11 mouse cellular contexts compared by ENCODE assay signal in the genomic region with DNA sequence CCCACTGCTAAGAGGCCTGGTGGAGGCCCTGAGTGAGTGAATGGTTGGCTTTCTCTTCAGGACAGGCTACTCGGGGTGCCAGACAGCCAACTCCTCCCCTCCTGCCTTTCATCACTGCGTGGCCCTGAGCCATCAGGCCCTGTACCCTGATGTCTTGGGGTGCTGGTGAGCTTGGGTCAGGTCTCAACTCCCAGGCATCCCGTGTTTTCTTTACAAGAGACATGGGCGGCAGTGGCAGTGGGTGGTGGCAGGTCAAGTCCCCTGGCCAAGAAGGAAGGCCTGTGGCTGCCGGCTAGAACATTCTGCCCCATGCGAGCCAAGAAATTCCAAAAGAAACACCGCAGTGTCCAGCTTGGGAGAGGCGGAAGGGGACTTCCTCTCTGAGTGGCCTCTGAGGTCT. TPM values are rescaled to one million over a fixed set of nuclear protein-coding genes. Genes with fewer than 3 reads are reported as not detected.
DNase-seq lines count a peak whose midpoint lies in the region; ATAC-seq lines count a peak whose summit lies in the region.
"Had no signal": no experiment of that assay in that cellular context is flagged by ENCODE, and none has a peak within 500 bp of the region (broad histone marks: within the 10 kb centered on the region; RNA-seq: fewer than 3 reads in every experiment).

No protein-coding gene starts in this region.

- no peaks in the 10 kb centered on the region for H3K36me3 ChIP-seq in forebrain, embryonic 16.5 days (ENCODE audit: control insufficient read depth, insufficient read depth)
- no peaks in the 10 kb centered on the region for H3K36me3 ChIP-seq in forebrain, embryonic 12.5 days (replicated peaks)
- H3K36me3 ChIP-seq: limb, embryonic 13.5 days had no signal

- no peak overlapping the region for H3K4me3 ChIP-seq in forebrain, embryonic 16.5 days (replicated peaks; ENCODE audit: low read length)
- no peak overlapping the region for H3K4me3 ChIP-seq in forebrain, embryonic 12.5 days (replicated peaks)
- H3K4me3 ChIP-seq: limb, embryonic 13.5 days had no signal

- peak; percentile 10; the same call in 1 of the 2 replicates for ATAC-seq in forebrain, embryonic 16.5 days
- ATAC-seq in forebrain, embryonic 12.5 days (ENCODE audit: low FRiP score), result no peak

- WGBS in forebrain, embryonic 16.5 days, result 60% methylated on average over 8 of the region's 8 CpGs
- WGBS in forebrain, embryonic 12.5 days, result 75% methylated on average over 8 of the region's 8 CpGs

- DNase-seq in 3134 (ENCODE audit: extremely low read depth, insufficient read length, low spot score), result peak; percentile 27
- DNase-seq in gastrocnemius, postnatal 36 days, result peak; percentile 62 to 63
- peak; percentile 75 for DNase-seq in kidney, postnatal 14 days
- DNase-seq in frontal cortex, postnatal 14 days (ENCODE audit: low spot score in 2 of 2), result no peak
- DNase-seq in B cell, adult 2 months, result no peak
- DNase-seq in testis, postnatal 14 days (ENCODE audit: low spot score), result no peak

- no peak overlapping the region for H3K4me2 ChIP-seq in forebrain, embryonic 16.5 days (ENCODE audit: low read length)
- no peak overlapping the region for H3K4me2 ChIP-seq in forebrain, embryonic 12.5 days
- H3K4me2 ChIP-seq: limb, embryonic 13.5 days had no signal

- intact Hi-C loops in gastrocnemius, postnatal 36 days (cut with DNase I), result no loop called here

- H3K27me3 ChIP-seq in forebrain, embryonic 16.5 days (replicated peaks; ENCODE audit: control insufficient read depth, insufficient read depth, low read length), result no peaks in the 10 kb centered on the region
- 0 out of 2 replicates have a peak, but pooled peaks cover 4% of the 10 kb centered on the region for H3K27me3 ChIP-seq in forebrain, embryonic 12.5 days
- H3K27me3 ChIP-seq: limb, embryonic 13.5 days had no signal

- H3K9ac ChIP-seq in forebrain, embryonic 16.5 days (replicated peaks; ENCODE audit: low read depth, low read length), result no peak overlapping the region
- no peak overlapping the region for H3K9ac ChIP-seq in forebrain, embryonic 12.5 days
- H3K9ac ChIP-seq: limb, embryonic 13.5 days had no signal

- peaks cover 33% of the 10 kb centered on the region for H3K4me1 ChIP-seq in forebrain, embryonic 16.5 days (replicated peaks; ENCODE audit: control insufficient read depth, insufficient read depth, low read length)
- H3K4me1 ChIP-seq in forebrain, embryonic 12.5 days, result peaks cover 41% of the 10 kb centered on the region

- no peak overlapping the region for H3K27ac ChIP-seq in forebrain, embryonic 16.5 days (ENCODE audit: low read length)
- H3K27ac ChIP-seq in forebrain, embryonic 12.5 days, result no peak overlapping the region

- no peaks in the 10 kb centered on the region for H3K9me3 ChIP-seq in forebrain, embryonic 16.5 days (ENCODE audit: control insufficient read depth, low read length)
- no peaks in the 10 kb centered on the region for H3K9me3 ChIP-seq in forebrain, embryonic 12.5 days
- H3K9me3 ChIP-seq: limb, embryonic 13.5 days had no signal

RNA-seq across cellular contexts. Expression of a gene that starts 9.2 kb away (rescaled TPM):
- polyA plus RNA-seq in forebrain, embryonic 16.5 days (2015; fragmentation: Nextera tagmentation; extraction: Ambion mirVana), result 1.3 and 1.8 TPM in 2 replicates
- 2.5 and 3.2 TPM in 2 replicates for polyA plus RNA-seq in forebrain, embryonic 12.5 days (2016; fragmentation: Nextera tagmentation; extraction: Ambion mirVana)
- total RNA-seq in gastrocnemius, postnatal 36 days (2021), result not detected
- polyA plus RNA-seq: C2C12; heart, postnatal 0 days; limb, embryonic 13.5 days had no signal

RNA-seq across cellular contexts. Expression of a gene that starts 41.8 kb away (rescaled TPM):
- polyA plus RNA-seq in forebrain, embryonic 16.5 days (2015; fragmentation: Nextera tagmentation; extraction: Ambion mirVana), result 26.9 and 34.9 TPM in 2 replicates
- 20.4 and 27.0 TPM in 2 replicates for polyA plus RNA-seq in forebrain, embryonic 12.5 days (2016; fragmentation: Nextera tagmentation; extraction: Ambion mirVana)
- 10 to 100 TPM; 28.9 to 30.8 TPM for total RNA-seq in gastrocnemius, postnatal 36 days (2021)

Comparison
In these comparisons a context has a peak if more than half of its experiments do, and no peak if none do; other contexts are left out.
1. DNase-seq: peak in 3134 (single experiment), gastrocnemius, postnatal 36 days (2 of 2) and kidney, postnatal 14 days (single experiment); none in frontal cortex, postnatal 14 days (0 of 2), B cell, adult 2 months (0 of 2) and testis, postnatal 14 days (single experiment).